Mouse (Mus musculus): Measurements from ENCODE around the gene Tcf25. TPM values are rescaled to one million over a fixed set of nuclear protein-coding genes. Genes with fewer than 3 reads are reported as not detected.
"Not testable (repeated sequence)": the region's sequence is repeated elsewhere in the genome, so short reads cannot be mapped to it uniquely, and the experiment has no call there.

Gene Tcf25
- polyA plus RNA-seq, 1 experiment = 244 TPM

GRCm38 (mm10) chr8:123411781-123412327 lies 38.3 kb downstream of the Tcf25 start:
- Histone ChIP-seq H3K27ac (replicated peaks; ENCODE audit: low read depth, low read length) (no peak overlapping the region), H3K4me1 (ENCODE audit: control insufficient read depth, insufficient read depth, insufficient read length, low read length) (no peaks in the 10 kb centered on the region), H3K4me3 (ENCODE audit: insufficient read depth, low read depth, low read length) (no peak overlapping the region)

GRCm38 (mm10) chr8:123412560-123413170 lies 39.1 kb downstream of the Tcf25 start:
- no peak overlapping the region for H3K4me3 ChIP-seq (ENCODE audit: insufficient read depth, low read depth, low read length)
- no peaks in the 10 kb centered on the region for H3K4me1 ChIP-seq (ENCODE audit: control insufficient read depth, insufficient read depth, insufficient read length, low read length)
- no peak overlapping the region for H3K27ac ChIP-seq (replicated peaks; ENCODE audit: low read depth, low read length)

GRCm38 (mm10) chr8:123414255-123414654 lies 40.7 kb downstream of the Tcf25 start:
- Histone ChIP-seq H3K4me3 (ENCODE audit: insufficient read depth, low read depth, low read length) (no peak overlapping the region), H3K27ac (replicated peaks; ENCODE audit: low read depth, low read length) (no peak overlapping the region), H3K4me1 (ENCODE audit: control insufficient read depth, insufficient read depth, insufficient read length, low read length) (no peaks in the 10 kb centered on the region)

GRCm38 (mm10) chr8:123414997-123415696 lies 41.6 kb downstream of the Tcf25 start:
- H3K4me1 ChIP-seq (ENCODE audit: control insufficient read depth, insufficient read depth, insufficient read length, low read length); H3K4me3 ChIP-seq (ENCODE audit: insufficient read depth, low read depth, low read length); H3K27ac ChIP-seq (replicated peaks; ENCODE audit: low read depth, low read length): not testable (repeated sequence)

GRCm38 (mm10) chr8:123415967-123416943 lies 42.7 kb downstream of the Tcf25 start:
- H3K4me3 ChIP-seq (ENCODE audit: insufficient read depth, low read depth, low read length) = no peak overlapping the region
- no peaks in the 10 kb centered on the region for H3K4me1 ChIP-seq (ENCODE audit: control insufficient read depth, insufficient read depth, insufficient read length, low read length)
- H3K27ac ChIP-seq (replicated peaks; ENCODE audit: low read depth, low read length) = no peak overlapping the region

- Histone ChIP-seq H3K4me1 (ENCODE audit: control insufficient read depth, insufficient read depth, insufficient read length, low read length) (no peaks in the 10 kb centered on the region), H3K4me3 (ENCODE audit: insufficient read depth, low read depth, low read length) (no peak overlapping the region), H3K27ac (replicated peaks; ENCODE audit: low read depth, low read length) (no peak overlapping the region)
Observed at GRCm38 (mm10) chr8:123416944-123417555, 43.5 kb downstream of the Tcf25 start.

- Histone ChIP-seq H3K4me3 (ENCODE audit: insufficient read depth, low read depth, low read length) (no peak overlapping the region), H3K4me1 (ENCODE audit: control insufficient read depth, insufficient read depth, insufficient read length, low read length) (no peaks in the 10 kb centered on the region), H3K27ac (replicated peaks; ENCODE audit: low read depth, low read length) (no peak overlapping the region)
Observed at GRCm38 (mm10) chr8:123419711-123420110, 46.2 kb downstream of the Tcf25 start.

GRCm38 (mm10) chr8:123420525-123421281 lies 47.1 kb downstream of the Tcf25 start:
- no peaks in the 10 kb centered on the region for H3K4me1 ChIP-seq (ENCODE audit: control insufficient read depth, insufficient read depth, insufficient read length, low read length)
- H3K27ac ChIP-seq (replicated peaks; ENCODE audit: low read depth, low read length) = no peak overlapping the region
- H3K4me3 ChIP-seq (ENCODE audit: insufficient read depth, low read depth, low read length) = no peak overlapping the region

GRCm38 (mm10) chr8:123421325-123421724 lies 47.8 kb downstream of the Tcf25 start:
- Histone ChIP-seq H3K4me3 (ENCODE audit: insufficient read depth, low read depth, low read length) (no peak overlapping the region), H3K27ac (replicated peaks; ENCODE audit: low read depth, low read length) (no peak overlapping the region), H3K4me1 (ENCODE audit: control insufficient read depth, insufficient read depth, insufficient read length, low read length) (no peaks in the 10 kb centered on the region)

GRCm38 (mm10) chr8:123422056-123422780 lies 48.7 kb downstream of the Tcf25 start:
- Histone ChIP-seq H3K4me1 (ENCODE audit: control insufficient read depth, insufficient read depth, insufficient read length, low read length) (no peaks in the 10 kb centered on the region), H3K4me3 (ENCODE audit: insufficient read depth, low read depth, low read length) (no peak overlapping the region), H3K27ac (replicated peaks; ENCODE audit: low read depth, low read length) (no peak overlapping the region)

GRCm38 (mm10) chr8:123422781-123423159 lies 49.2 kb downstream of the Tcf25 start:
- Histone ChIP-seq H3K27ac (replicated peaks; ENCODE audit: low read depth, low read length) (no peak overlapping the region), H3K4me3 (ENCODE audit: insufficient read depth, low read depth, low read length) (no peak overlapping the region), H3K4me1 (ENCODE audit: control insufficient read depth, insufficient read depth, insufficient read length, low read length) (no peaks in the 10 kb centered on the region)

- Histone ChIP-seq H3K4me3 (ENCODE audit: insufficient read depth, low read depth, low read length) (no peak within 1 kb of the TSS), H3K4me1 (ENCODE audit: control insufficient read depth, insufficient read depth, insufficient read length, low read length) (no peaks in the 10 kb centered on the region), H3K27ac (replicated peaks; ENCODE audit: low read depth, low read length) (no peak within 1 kb of the TSS)
Observed at GRCm38 (mm10) chr8:123423441-123423840, 49.9 kb downstream of the Tcf25 start, which contains the start of gene Def8. Gene Def8, plus strand, starts transcription at chr8:123423527.

GRCm38 (mm10) chr8:123426511-123427509 lies 53.3 kb downstream of the Tcf25 start:
- Histone ChIP-seq H3K4me3 (ENCODE audit: insufficient read depth, low read depth, low read length) (no peak overlapping the region), H3K4me1 (ENCODE audit: control insufficient read depth, insufficient read depth, insufficient read length, low read length) (no peaks in the 10 kb centered on the region), H3K27ac (replicated peaks; ENCODE audit: low read depth, low read length) (no peak overlapping the region)
